Mouse (Mus musculus): Measurements from ENCODE around the gene Hfe2. TPM values are rescaled to one million over a fixed set of nuclear protein-coding genes. Genes with fewer than 3 reads are reported as not detected.
"Not testable (repeated sequence)": the region's sequence is repeated elsewhere in the genome, so short reads cannot be mapped to it uniquely, and the experiment has no call there.

The Hfe2 gene
- polyA plus RNA-seq, 1 experiment from 2014 or later: not detected

DNA sequence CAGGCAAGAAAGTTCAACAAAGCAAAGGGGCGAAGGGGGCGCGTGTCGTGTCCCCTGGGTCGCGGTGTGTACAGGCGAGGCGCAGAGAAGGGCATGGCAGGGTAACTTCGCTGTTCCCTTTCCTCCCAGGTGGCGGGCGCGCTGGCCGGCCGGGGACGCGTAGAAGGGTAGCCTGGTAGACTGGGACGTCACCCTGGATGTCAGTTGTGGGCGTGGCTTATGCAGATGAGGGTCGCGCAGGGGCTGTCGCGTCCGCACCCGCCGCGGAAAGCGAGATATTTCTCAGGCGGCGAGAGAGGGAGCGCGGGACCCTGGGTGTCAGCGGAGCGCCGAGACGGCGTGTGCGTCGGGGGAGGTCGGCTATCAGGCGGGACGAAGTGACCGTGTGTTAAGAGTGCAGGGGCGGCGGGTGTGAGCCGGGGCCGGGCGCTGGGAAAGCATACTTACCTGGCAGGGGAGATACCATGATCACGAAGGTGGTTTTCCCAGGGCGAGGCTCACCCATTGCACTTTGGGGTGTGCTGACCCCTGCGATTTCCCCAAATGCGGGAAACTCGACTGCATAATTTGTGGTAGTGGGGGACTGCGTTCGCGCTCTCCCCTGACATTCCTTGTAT lies 36.6 kb upstream of the Hfe2 start:
- WGBS (ENCODE audit: missing documents): no CpG with 5 or more reads among the region's 55 CpGs
- H3K27ac ChIP-seq: peak overlapping the region; percentile 49
- H3K79me2 ChIP-seq (ENCODE audit: inconsistent target); H3K36me3 ChIP-seq (ENCODE audit: inconsistent target): not testable (repeated sequence)
- peak overlapping the region; percentile 22 for H3K4me3 ChIP-seq (ENCODE audit: inconsistent target)

DNA sequence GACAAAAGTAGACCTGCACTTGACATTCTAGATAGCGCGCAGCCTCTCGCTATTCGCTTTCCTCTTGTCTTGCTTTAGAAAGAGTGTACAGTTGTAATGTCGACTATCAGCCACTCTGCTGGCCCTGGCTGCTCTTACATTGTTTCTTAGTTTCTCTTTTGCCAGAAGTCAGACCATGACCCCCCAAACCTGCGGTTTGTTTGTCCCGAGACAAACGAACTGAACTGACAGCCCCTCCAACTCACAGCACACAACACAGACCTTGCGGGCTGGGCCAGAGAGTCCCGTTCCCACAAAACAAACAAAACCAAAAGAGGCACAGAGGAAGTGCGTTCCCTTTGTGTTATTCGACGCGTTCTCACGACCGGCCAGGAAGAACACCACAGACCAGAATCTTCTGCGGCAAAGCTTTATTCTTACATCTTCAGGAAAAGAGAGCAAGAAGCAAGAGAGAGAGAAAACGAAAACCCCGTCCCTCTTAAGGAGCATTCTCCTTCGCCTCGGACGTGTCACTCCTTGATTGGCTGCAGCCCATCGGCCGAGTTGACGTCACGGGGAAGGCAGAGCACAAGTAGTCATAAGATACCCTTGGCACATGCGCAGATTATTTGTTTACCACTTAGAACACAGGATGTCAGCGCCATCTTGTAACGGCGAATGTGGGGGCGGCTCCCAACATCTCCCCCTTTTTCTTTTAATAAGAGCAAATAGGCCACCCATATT lies 35.9 kb upstream of the Hfe2 start:
- no CpG with 5 or more reads among the region's 31 CpGs for WGBS (ENCODE audit: missing documents)
- H3K79me2 ChIP-seq (ENCODE audit: inconsistent target); H3K36me3 ChIP-seq (ENCODE audit: inconsistent target); H3K4me3 ChIP-seq (ENCODE audit: inconsistent target): not testable (repeated sequence)
- peak overlapping the region; percentile 76 for H3K27ac ChIP-seq

DNA sequence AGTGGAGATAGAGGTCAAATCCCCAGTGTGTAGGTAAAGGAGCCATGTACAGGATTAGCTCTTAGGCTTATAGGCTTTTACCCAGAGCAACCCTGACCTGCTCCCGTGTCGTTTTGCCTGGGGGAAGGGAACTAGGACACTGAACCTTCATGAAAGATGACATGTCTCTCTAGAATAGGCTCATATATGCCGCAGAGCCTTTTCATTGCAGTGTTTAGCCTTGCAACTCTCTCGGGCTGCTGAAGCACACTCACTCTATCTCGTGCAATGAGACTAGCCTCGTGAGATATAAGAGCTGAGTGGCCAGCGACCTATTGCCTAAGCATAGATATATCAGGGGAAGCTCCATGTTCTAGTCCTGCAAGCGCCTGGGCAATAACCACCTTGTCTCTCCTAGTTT lies 35.3 kb upstream of the Hfe2 start:
- not testable (repeated sequence) for H3K4me3 ChIP-seq (ENCODE audit: inconsistent target); H3K79me2 ChIP-seq (ENCODE audit: inconsistent target); H3K36me3 ChIP-seq (ENCODE audit: inconsistent target)
- WGBS (ENCODE audit: missing documents): 17% methylated on average over 2 of the region's 8 CpGs
- H3K27ac ChIP-seq: peak overlapping the region; percentile 76

DNA sequence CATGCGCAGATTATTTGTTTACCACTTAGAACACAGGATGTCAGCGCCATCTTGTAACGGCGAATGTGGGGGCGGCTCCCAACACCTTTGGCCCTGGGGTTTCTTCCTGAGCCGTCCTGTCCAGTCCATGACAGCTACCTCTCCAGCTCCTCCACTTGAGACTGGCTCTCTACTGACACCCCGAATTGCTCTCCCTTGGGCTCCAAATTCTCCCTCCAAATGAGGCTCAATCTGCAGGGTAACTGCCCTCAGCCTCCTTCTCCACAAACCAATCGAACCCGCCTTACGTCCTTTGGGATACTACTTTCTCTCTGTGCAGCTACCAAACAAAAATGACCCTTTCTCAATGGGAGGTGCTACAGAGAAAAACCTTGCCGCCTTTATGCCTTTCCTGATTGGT lies 30.5 kb upstream of the Hfe2 start:
- not testable (repeated sequence) for H3K36me3 ChIP-seq (ENCODE audit: inconsistent target); H3K79me2 ChIP-seq (ENCODE audit: inconsistent target); H3K4me3 ChIP-seq (ENCODE audit: inconsistent target); H3K27ac ChIP-seq
- no CpG with 5 or more reads among the region's 11 CpGs for WGBS (ENCODE audit: missing documents)

DNA sequence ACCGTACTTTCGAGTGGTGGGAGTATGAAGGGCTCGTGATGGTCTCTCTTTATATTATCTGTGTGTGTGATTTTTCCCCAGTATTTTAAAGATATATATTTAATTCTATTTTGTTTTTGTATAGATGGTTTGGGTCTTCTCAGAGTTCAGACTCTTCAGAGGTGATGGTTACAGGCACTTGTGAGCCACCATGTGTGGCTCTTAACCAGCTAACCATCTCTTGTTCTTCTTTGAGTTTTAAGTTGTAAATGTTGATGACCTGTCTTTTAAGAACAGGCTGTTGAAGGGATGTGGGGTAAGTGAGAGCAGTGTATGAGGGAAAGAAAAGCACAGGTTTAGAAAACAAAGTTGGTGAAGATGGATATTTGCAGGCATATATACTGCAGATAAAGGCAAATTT lies 30.1 kb upstream of the Hfe2 start:
- H3K27ac ChIP-seq: no peak overlapping the region
- no CpG with 5 or more reads among the region's 3 CpGs for WGBS (ENCODE audit: missing documents)
- H3K36me3 ChIP-seq (ENCODE audit: inconsistent target): no peaks in the 10 kb centered on the region
- no peak overlapping the region for H3K4me3 ChIP-seq (ENCODE audit: inconsistent target)
- no peaks in the 10 kb centered on the region for H3K79me2 ChIP-seq (ENCODE audit: inconsistent target)

DNA sequence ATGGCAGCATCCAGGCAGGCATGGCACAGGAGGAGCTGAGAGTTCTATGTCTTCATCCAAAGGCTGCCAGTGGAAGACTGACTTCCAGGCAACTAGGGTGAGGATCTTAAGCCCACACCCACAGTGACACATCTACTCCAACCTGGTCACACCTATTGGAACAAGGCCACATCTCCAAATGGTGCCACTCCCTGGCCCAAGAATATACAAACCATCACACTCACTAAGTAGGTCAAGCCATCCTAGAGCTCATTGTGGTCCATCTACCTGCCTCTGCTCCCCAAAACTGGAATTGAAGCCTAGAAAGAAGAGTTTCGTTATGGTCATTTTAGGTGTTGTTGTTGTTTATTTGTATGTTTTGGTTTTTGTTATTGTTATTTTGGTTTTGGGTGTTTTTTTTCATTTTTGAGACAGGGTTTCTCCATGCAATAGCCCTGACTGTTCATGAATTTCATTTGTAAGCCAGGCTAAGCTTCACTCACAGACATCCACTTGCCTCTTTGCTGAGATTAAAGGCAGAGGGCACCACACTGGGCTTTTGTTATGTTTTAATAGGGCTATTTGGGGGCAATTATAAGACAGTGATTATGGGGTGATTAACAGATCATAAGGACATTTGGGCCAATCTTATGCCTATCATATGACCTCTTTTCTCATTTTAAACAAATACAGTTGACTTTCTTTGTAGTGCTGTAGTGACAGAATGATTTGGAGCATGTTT lies 29.3 kb upstream of the Hfe2 start:
- 80% methylated on average over 1 of the region's 1 CpGs for WGBS (ENCODE audit: missing documents)
- Histone ChIP-seq H3K4me3 (ENCODE audit: inconsistent target) (no peak overlapping the region), H3K36me3 (ENCODE audit: inconsistent target) (no peaks in the 10 kb centered on the region), H3K79me2 (ENCODE audit: inconsistent target) (no peaks in the 10 kb centered on the region), H3K27ac (no peak overlapping the region)

DNA sequence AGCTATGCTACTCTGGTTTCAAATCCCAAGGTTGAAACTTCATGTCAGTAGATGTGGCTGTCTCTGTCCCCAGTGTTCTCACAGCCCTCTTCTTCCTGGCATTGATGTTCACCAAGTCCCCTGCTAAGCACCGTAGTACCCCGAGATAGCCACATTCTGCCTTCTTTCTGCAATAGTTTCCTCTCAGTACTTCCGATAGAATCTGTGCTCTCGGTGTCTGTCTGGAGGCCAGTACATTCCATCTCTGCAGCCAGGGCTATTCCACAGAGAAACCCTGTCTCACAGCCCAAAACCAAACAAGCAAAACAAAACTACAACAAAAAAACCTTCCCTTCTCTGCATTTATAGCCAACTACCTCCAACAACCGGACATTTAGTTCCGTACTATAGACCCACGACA lies 28.8 kb upstream of the Hfe2 start:
- H3K4me3 ChIP-seq (ENCODE audit: inconsistent target): no peak overlapping the region

DNA sequence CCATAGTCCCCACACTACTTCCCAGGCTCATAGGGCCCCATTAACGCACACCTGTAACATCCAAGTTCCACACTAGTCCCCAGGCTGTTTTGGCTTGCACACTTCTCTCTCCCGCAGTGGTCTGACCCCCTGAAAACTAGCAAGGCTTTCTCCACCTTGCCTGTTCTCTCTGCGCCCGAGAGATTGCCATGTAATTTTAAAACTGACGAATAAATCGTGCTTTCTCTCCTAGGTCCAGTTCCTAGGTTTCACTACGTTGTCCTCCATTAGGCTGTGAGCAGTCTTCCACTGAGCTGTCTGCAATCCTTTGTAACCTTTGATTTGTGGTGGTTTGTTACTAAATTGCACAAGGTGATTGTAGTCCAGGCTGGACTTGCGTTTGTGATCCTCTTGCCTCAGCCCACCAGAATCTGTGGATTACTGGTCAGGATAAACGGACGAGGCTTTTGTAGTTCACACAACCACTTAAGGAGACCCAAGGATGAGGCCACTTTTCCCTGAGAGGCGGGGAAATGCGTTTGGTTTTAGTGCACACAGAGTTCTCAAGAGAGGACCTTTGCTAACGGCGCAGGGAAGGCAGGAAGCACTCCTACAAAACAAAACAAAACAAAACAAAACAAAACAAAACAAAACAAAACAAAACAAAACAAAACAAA lies 28.2 kb upstream of the Hfe2 start:
- not testable (repeated sequence) for H3K27ac ChIP-seq; H3K79me2 ChIP-seq (ENCODE audit: inconsistent target); H3K4me3 ChIP-seq (ENCODE audit: inconsistent target); H3K36me3 ChIP-seq (ENCODE audit: inconsistent target)
- 74% methylated on average over 13 of the region's 14 CpGs for WGBS (ENCODE audit: missing documents)

More for the DNA sequence above, 28.8 kb upstream of the Hfe2 start:
- no peaks in the 10 kb centered on the region for H3K79me2 ChIP-seq (ENCODE audit: inconsistent target)
- no peaks in the 10 kb centered on the region for H3K36me3 ChIP-seq (ENCODE audit: inconsistent target)
- 94% methylated on average over 5 of the region's 7 CpGs for WGBS (ENCODE audit: missing documents)
- no peak overlapping the region for H3K27ac ChIP-seq

DNA sequence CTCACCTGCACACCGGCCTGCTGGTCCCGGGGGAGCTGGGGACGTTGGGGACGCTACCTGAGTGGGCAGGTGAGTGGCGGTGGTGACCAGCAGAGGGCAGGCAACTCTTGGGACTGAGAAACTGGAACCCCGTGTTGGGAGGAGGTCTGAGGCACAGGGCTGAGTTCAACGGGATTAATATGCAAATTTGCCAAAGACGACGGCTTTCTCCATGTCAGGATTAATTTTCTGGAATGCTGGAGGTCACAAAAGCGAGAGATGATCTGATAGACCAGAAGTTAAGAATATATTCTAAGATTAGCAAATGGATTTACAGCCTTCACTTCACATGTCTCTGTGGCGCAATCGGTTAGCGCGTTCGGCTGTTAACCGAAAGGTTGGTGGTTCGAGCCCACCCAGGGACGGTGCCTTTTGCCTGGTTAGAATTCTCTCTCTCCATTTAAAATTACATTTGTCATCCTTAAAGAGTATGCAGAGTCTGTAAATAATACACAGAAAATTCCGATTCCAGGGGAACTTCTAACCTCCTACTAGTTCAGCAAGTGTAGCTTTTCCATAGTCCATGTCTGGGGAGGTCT lies 27.4 kb upstream of the Hfe2 start:
- H3K36me3 ChIP-seq (ENCODE audit: inconsistent target): no peaks in the 10 kb centered on the region
- peak overlapping the region; percentile 28 for H3K4me3 ChIP-seq (ENCODE audit: inconsistent target)
- no peaks in the 10 kb centered on the region for H3K79me2 ChIP-seq (ENCODE audit: inconsistent target)
- 0% methylated on average over 19 of the region's 19 CpGs for WGBS (ENCODE audit: missing documents)
- H3K27ac ChIP-seq: no peak overlapping the region

DNA sequence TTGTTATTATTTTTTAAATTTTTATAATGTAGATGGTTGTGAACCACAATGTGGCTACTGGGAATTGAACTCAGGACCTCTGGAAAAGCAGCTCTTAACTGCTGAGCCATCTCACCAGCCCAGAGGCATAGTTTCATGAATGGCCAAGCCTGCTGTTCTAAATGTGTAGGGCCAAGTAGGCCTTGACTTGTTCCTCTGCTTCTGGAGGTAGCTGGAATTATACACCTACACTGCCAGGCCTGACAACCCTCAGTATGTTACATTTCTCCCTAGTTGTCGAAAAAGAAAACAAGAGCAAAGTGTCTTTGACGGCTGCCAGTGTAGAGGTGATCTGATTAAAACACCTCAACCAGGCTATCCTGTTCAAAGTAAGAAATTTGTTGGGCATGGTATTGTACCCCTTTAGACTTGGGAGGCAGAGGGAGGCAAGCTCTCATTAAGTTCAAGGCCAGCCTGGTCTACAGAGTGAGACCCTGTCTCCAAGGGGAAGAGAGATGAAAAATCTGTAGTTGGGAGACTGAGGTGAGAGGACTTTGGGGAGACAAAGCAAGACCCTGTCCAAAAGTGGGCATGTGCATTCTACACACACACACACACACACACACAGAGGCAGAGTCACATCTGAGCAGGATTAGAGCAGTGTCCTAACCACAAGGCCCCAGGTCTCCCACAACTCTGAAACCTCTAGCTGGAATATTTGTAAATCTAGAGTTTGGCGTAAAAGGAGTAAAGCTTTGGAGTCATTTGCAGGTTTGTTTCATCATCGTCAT lies 26.3 kb upstream of the Hfe2 start:
- H3K4me3 ChIP-seq (ENCODE audit: inconsistent target): peak overlapping the region; percentile 79; the same call in 1 of the 2 replicates
- H3K36me3 ChIP-seq (ENCODE audit: inconsistent target): no peaks in the 10 kb centered on the region
- 96% methylated on average over 4 of the region's 4 CpGs for WGBS (ENCODE audit: missing documents)
- no peak overlapping the region for H3K27ac ChIP-seq
- H3K79me2 ChIP-seq (ENCODE audit: inconsistent target): no peaks in the 10 kb centered on the region

DNA sequence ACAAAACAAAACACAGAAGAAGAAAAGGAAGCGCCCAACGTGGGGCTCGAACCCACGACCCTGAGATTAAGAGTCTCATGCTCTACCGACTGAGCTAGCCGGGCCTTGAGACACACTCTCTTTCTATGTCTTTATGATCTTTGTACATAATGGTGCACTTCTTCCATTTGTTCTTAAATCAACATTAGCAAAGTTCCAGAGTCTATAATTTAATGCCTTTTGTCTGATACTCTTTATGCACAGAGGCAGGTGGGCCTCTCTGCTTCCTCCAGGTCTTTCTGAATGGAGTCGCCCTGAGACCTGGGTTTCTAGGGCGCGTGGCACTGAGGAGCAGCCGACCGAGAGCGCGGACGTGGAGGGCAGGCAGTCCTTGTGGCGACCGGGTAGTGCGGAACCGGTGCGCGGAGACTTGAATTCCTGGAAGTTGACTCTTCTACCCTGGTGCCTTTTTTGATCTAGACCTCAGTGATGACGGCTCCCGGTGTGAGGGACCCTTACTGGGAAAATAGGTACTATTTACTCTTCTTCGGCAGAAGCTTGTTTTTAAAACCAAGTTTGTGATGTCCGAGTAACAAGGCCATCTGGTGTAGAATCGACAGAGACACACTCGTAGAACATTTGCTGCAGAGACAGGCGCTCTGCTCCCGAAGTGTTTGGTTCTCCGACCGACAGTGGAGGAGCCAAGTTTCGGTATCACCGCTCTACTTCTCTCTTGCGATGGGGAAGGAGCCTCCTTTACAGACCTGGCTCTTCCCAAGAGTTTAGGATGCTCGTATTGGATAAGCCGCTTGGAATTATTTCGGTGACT lies 25.3 kb upstream of the Hfe2 start:
- no peaks in the 10 kb centered on the region for H3K79me2 ChIP-seq (ENCODE audit: inconsistent target)
- peak overlapping the region; percentile 85 for H3K27ac ChIP-seq
- WGBS (ENCODE audit: missing documents): under 1% methylated on average over 33 of the region's 36 CpGs
- H3K4me3 ChIP-seq (ENCODE audit: inconsistent target): peak overlapping the region; percentile 79
- no peaks in the 10 kb centered on the region for H3K36me3 ChIP-seq (ENCODE audit: inconsistent target)

DNA sequence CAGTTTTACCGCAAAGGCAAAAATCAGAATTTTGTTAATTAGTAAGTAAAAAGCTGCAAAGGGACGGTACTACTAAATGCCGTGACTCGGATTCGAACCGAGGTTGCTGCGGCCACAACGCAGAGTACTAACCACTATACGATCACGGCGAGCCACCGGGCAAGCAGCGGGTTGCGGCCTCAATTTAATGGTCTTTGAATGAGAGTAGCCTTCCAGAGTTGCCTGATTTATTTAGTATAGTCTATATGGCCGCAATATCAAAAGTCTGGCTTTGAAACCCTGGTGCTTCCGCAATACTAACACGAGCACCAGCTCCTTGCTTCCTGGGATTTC lies 24.7 kb upstream of the Hfe2 start:
- 0% methylated on average over 17 of the region's 17 CpGs for WGBS (ENCODE audit: missing documents)
- Histone ChIP-seq H3K27ac (peak overlapping the region; percentile 85), H3K79me2 (ENCODE audit: inconsistent target) (no peaks in the 10 kb centered on the region), H3K4me3 (ENCODE audit: inconsistent target) (peak overlapping the region; percentile 79), H3K36me3 (ENCODE audit: inconsistent target) (no peaks in the 10 kb centered on the region)

DNA sequence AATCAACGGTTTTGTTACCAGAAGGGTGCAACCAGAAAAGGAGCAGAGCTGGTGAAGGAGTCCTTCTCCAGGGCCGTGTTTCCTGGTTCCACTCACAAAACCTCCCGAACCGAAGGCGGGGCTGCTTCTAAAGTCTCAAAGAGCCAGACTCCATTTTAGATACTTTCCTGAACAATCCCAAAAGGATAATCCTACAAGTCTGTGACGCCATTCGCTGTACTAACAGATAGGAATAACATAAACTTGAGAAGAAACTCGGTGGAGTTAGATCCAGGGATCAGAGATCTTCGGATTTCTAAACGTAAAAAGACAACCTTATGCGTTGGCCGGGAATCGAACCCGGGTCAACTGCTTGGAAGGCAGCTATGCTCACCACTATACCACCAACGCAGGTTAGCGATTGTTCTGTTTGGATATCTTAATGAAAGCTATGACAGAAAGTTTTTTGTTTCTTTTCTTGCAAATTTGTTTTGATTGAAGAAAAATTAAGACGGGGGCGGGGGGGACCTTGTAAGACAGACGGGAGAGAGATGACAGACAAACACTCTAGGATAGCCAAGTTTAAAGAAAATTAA lies 24.2 kb upstream of the Hfe2 start:
- H3K27ac ChIP-seq: peak overlapping the region; percentile 85
- H3K36me3 ChIP-seq (ENCODE audit: inconsistent target): no peaks in the 10 kb centered on the region
- under 1% methylated on average over 19 of the region's 19 CpGs for WGBS (ENCODE audit: missing documents)
- no peaks in the 10 kb centered on the region for H3K79me2 ChIP-seq (ENCODE audit: inconsistent target)
- peak overlapping the region; percentile 79 for H3K4me3 ChIP-seq (ENCODE audit: inconsistent target)

Data from macrophage (primary cell).